Mouse (Mus musculus) leukemia stem cell, adult 10-12 weeks (primary cell): ENCODE measurements around the gene Usp9x. TPM values are rescaled to one million over a fixed set of nuclear protein-coding genes. Genes with fewer than 3 reads are reported as not detected.

Experiments
- polyA plus RNA-seq: library from polyadenylated mRNA; stranded (reverse); fragments of >175 nt; gene quantifications from 2 replicates; pipeline ENCODE4 v1.2.3, GENCODE M21; 2012; ENCODE audit warnings: low replicate concordance

Gene Usp9x
- 2.7 and 4.7 TPM in 2 replicates for polyA plus RNA-seq

DNA sequence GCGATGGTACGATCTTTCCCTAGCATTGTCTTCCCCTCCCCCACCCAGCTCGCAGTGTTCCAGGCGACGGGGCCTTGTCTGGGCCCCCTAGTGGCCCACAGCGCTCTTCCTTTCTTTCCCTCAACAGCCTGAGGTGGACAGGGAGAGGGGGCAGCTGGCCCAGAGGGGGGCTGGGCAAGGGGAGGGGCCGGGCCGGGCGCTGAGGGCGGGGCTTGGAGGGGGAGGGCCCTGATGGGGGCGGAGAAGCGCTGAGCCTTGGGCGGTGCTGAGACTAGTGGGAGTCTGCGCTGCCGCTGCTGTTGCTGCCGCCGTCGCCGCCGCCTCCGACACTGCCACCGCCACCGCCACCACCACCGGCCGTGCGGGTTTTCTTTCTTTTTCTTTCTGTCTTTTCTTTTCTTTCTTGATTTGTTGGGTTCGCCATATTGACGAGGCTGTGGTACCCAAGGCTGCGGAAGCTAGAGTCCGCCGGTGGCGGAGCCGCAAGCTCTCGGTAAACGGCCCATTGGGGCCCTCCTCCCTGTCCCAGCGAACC lies at the start of gene Usp9x:
Usp9x (plus strand) TSS at position 258 of the 535 bp plus-strand sequence.

Other genes with a start within 250 kb of the Usp9x start
- gene Ddx3x, start 209.5 kb downstream of the Usp9x start, polyA plus RNA-seq: 0.87 and 13.3 TPM in 2 replicates